Mouse (Mus musculus) erythroblast, embryonic 14.5 days (primary cell): ENCODE results near the gene Nfx1.

Experiments
- GATA1 ChIP-seq: IDR thresholded peaks from 2 replicates; pipeline ENCODE4 v1.6.1; 2012; ENCODE audit warnings: low read length, inconsistent platforms, mixed read lengths
- TAL1 ChIP-seq: IDR thresholded peaks from 3 replicates; pipeline ENCODE4 v1.6.1; 2012; ENCODE audit warnings: low read length, inconsistent platforms, mixed read lengths

- TF ChIP-seq GATA1 (no peak), TAL1 (no peak)
Measured at GRCm38 (mm10) chr4:40948160-40948708, 22.5 kb upstream of the Nfx1 start, which contains the start of the genes Bag1 and Chmp5.
